Mouse (Mus musculus): ENCODE measurements around the gene Add2. TPM values are rescaled to one million over a fixed set of nuclear protein-coding genes. Genes with fewer than 3 reads are reported as not detected.

Add2 gene
- polyA plus RNA-seq, 1 experiment from 2014 or later: 1.8 TPM

GRCm38 (mm10) chr6:86038901-86039300 is 10.4 kb downstream of the Add2 start:
- Histone ChIP-seq H3K4me1 (replicated peaks; ENCODE audit: insufficient read depth, low read length) (no peaks in the 10 kb centered on the region), H3K4me2 (ENCODE audit: low read length) (no peak overlapping the region), H3K9ac (ENCODE audit: low read depth, low read length) (no peak overlapping the region), H3K4me3 (replicated peaks; ENCODE audit: low read depth, low read length) (no peak overlapping the region), H3K9me3 (replicated peaks; ENCODE audit: low read length) (no peaks in the 10 kb centered on the region), H3K36me3 (ENCODE audit: insufficient read depth, low read length) (no peaks in the 10 kb centered on the region), H3K27me3 (ENCODE audit: insufficient read depth, low read length) (no peaks in the 10 kb centered on the region), H3K27ac (no peak overlapping the region)
- no peak for DNase-seq (ENCODE audit: low spot score)
- TF ChIP-seq CTCF (IDR thresholded peaks at IDR 0.05; ENCODE audit: low read depth): no peak
- no peak for ATAC-seq (replicated peaks; ENCODE audit: low FRiP score, low read depth)
- WGBS: 47% methylated on average over 2 of the region's 2 CpGs

- Histone ChIP-seq H3K27me3 (ENCODE audit: insufficient read depth, low read length) (no peaks in the 10 kb centered on the region), H3K36me3 (ENCODE audit: insufficient read depth, low read length) (no peaks in the 10 kb centered on the region), H3K27ac (no peak overlapping the region), H3K4me1 (replicated peaks; ENCODE audit: insufficient read depth, low read length) (no peaks in the 10 kb centered on the region), H3K9me3 (replicated peaks; ENCODE audit: low read length) (no peaks in the 10 kb centered on the region), H3K4me3 (replicated peaks; ENCODE audit: low read depth, low read length) (no peak overlapping the region), H3K9ac (ENCODE audit: low read depth, low read length) (no peak overlapping the region), H3K4me2 (ENCODE audit: low read length) (no peak overlapping the region)
- no peak for ATAC-seq (replicated peaks; ENCODE audit: low FRiP score, low read depth)
- no peak for DNase-seq (ENCODE audit: low spot score)
- TF ChIP-seq CTCF (IDR thresholded peaks at IDR 0.05; ENCODE audit: low read depth): no peak
- WGBS: 68% methylated on average over 1 of the region's 1 CpGs
Measured at GRCm38 (mm10) chr6:86040140-86040539, 11.7 kb downstream of the Add2 start.

GRCm38 (mm10) chr6:86047510-86047909 is 19.0 kb downstream of the Add2 start:
- 64% methylated on average over 11 of the region's 11 CpGs for WGBS
- no peaks in the 10 kb centered on the region for H3K36me3 ChIP-seq (ENCODE audit: insufficient read depth, low read length)
- TF ChIP-seq CTCF (IDR thresholded peaks at IDR 0.05; ENCODE audit: low read depth): no peak
- no peak overlapping the region for H3K27ac ChIP-seq
- H3K9me3 ChIP-seq (replicated peaks; ENCODE audit: low read length): no peaks in the 10 kb centered on the region
- H3K4me2 ChIP-seq (ENCODE audit: low read length): no peak overlapping the region
- peak; percentile 26 for DNase-seq (ENCODE audit: low spot score)
- ATAC-seq (replicated peaks; ENCODE audit: low FRiP score, low read depth): no peak
- no peaks in the 10 kb centered on the region for H3K27me3 ChIP-seq (ENCODE audit: insufficient read depth, low read length)
- H3K9ac ChIP-seq (ENCODE audit: low read depth, low read length): no peak overlapping the region
- peaks cover 7% of the 10 kb centered on the region; the same call in 1 of the 2 replicates for H3K4me1 ChIP-seq (replicated peaks; ENCODE audit: insufficient read depth, low read length)
- H3K4me3 ChIP-seq (replicated peaks; ENCODE audit: low read depth, low read length): no peak overlapping the region

GRCm38 (mm10) chr6:86048509-86048908 is 20.0 kb downstream of the Add2 start:
- H3K9me3 ChIP-seq (replicated peaks; ENCODE audit: low read length): no peaks in the 10 kb centered on the region
- 38% methylated on average over 5 of the region's 5 CpGs for WGBS

GRCm38 (mm10) chr6:86050586-86051268 is 22.2 kb downstream of the Add2 start:
- H3K9ac ChIP-seq (ENCODE audit: low read depth, low read length): no peak overlapping the region
- H3K36me3 ChIP-seq (ENCODE audit: insufficient read depth, low read length): no peaks in the 10 kb centered on the region
- TF ChIP-seq CTCF (IDR thresholded peaks at IDR 0.05; ENCODE audit: low read depth): no peak
- no peaks in the 10 kb centered on the region for H3K27me3 ChIP-seq (ENCODE audit: insufficient read depth, low read length)
- peaks cover 7% of the 10 kb centered on the region; the same call in 1 of the 2 replicates for H3K4me1 ChIP-seq (replicated peaks; ENCODE audit: insufficient read depth, low read length)
- no peak overlapping the region for H3K4me2 ChIP-seq (ENCODE audit: low read length)
- no peak for DNase-seq (ENCODE audit: low spot score)
- ATAC-seq (replicated peaks; ENCODE audit: low FRiP score, low read depth): no peak
- whole genome bisulfite sequencing: 53% methylated on average over 6 of the region's 6 CpGs
- H3K9me3 ChIP-seq (replicated peaks; ENCODE audit: low read length): no peaks in the 10 kb centered on the region
- no peak overlapping the region for H3K4me3 ChIP-seq (replicated peaks; ENCODE audit: low read depth, low read length)
- no peak overlapping the region for H3K27ac ChIP-seq

More at GRCm38 (mm10) chr6:86048509-86048908, 20.0 kb downstream of the Add2 start:
- no peak overlapping the region for H3K4me3 ChIP-seq (replicated peaks; ENCODE audit: low read depth, low read length)
- DNase-seq (ENCODE audit: low spot score) (peak; percentile 29), ATAC-seq (replicated peaks; ENCODE audit: low FRiP score, low read depth) (no peak)
- H3K9ac ChIP-seq (ENCODE audit: low read depth, low read length): no peak overlapping the region
- no peak overlapping the region for H3K27ac ChIP-seq
- H3K4me1 ChIP-seq (replicated peaks; ENCODE audit: insufficient read depth, low read length): peaks cover 7% of the 10 kb centered on the region; the same call in 1 of the 2 replicates
- no peaks in the 10 kb centered on the region for H3K36me3 ChIP-seq (ENCODE audit: insufficient read depth, low read length)
- H3K4me2 ChIP-seq (ENCODE audit: low read length): no peak overlapping the region
- H3K27me3 ChIP-seq (ENCODE audit: insufficient read depth, low read length): no peaks in the 10 kb centered on the region
- no peak for TF ChIP-seq CTCF (IDR thresholded peaks at IDR 0.05; ENCODE audit: low read depth)

- 32% methylated on average over 7 of the region's 7 CpGs for WGBS
- Histone ChIP-seq H3K36me3 (ENCODE audit: insufficient read depth, low read length) (no peaks in the 10 kb centered on the region), H3K4me3 (replicated peaks; ENCODE audit: low read depth, low read length) (no peak overlapping the region), H3K27ac (no peak overlapping the region), H3K9ac (ENCODE audit: low read depth, low read length) (no peak overlapping the region), H3K27me3 (ENCODE audit: insufficient read depth, low read length) (no peaks in the 10 kb centered on the region), H3K4me2 (ENCODE audit: low read length) (no peak overlapping the region), H3K9me3 (replicated peaks; ENCODE audit: low read length) (no peaks in the 10 kb centered on the region), H3K4me1 (replicated peaks; ENCODE audit: insufficient read depth, low read length) (peaks cover 7% of the 10 kb centered on the region; the same call in 1 of the 2 replicates)
- no peak for TF ChIP-seq CTCF (IDR thresholded peaks at IDR 0.05; ENCODE audit: low read depth)
- ATAC-seq (replicated peaks; ENCODE audit: low FRiP score, low read depth) (peak; percentile 43; the same call in 1 of the 2 replicates), DNase-seq (ENCODE audit: low spot score) (peak; percentile 10)
Measured at GRCm38 (mm10) chr6:86052032-86052459, 23.6 kb downstream of the Add2 start.
